Mouse (Mus musculus): ENCODE data around the gene Oard1. TPM values are rescaled to one million over a fixed set of nuclear protein-coding genes. Genes with fewer than 3 reads are reported as not detected.

Gene Oard1
- total RNA-seq, 2 experiments from 2014 or later: 10.0 to 10.4 TPM

- Histone ChIP-seq H3K4me3 (peak overlapping the region; percentile 56), H3K27ac (peak overlapping the region; percentile 92)
- no peak for DNase-seq (ENCODE audit: extremely low spot score in 1 of 2, low spot score in 2 of 2)
- TF ChIP-seq CTCF (IDR thresholded peaks at IDR 0.05): no peak
- intact Hi-C loops (cut with DNase I): loop anchor here (2.0 to 10.0 kb wide), 3 partner anchors 136 to 1484 kb away; no protein-coding TSS in a partner anchor
Observed at GRCm38 (mm10) chr17:48410299-48410785, 528 bp downstream of the Oard1 start.

DNA sequence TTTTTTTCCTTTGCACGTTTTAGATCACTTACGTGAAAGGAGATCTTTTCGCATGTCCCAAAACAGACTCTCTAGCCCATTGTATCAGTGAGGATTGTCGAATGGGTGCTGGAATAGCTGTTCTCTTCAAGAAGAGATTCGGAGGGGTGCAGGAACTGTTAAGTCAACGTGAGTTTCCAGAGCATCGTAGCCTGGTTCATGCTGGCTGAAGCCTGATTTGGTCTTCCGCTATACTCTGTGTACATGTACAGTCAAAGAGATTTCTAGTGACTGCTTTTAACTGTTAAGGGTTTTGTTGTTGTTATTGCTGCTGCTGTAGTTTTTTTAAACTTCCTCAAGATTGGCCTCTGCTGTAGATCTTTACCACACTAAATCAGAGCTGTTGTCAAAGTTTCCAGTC lies 1.4 kb downstream of the Oard1 start:
- H3K4me3 ChIP-seq: peak overlapping the region; percentile 56
- no peak for TF ChIP-seq CTCF (IDR thresholded peaks at IDR 0.05)
- no peak for DNase-seq (ENCODE audit: extremely low spot score in 1 of 2, low spot score in 2 of 2)
- peak overlapping the region; percentile 92 for H3K27ac ChIP-seq
- intact Hi-C loops (cut with DNase I): loop anchor here (2.0 to 10.0 kb wide), 3 partner anchors 136 to 1484 kb away; no protein-coding TSS in a partner anchor

DNA sequence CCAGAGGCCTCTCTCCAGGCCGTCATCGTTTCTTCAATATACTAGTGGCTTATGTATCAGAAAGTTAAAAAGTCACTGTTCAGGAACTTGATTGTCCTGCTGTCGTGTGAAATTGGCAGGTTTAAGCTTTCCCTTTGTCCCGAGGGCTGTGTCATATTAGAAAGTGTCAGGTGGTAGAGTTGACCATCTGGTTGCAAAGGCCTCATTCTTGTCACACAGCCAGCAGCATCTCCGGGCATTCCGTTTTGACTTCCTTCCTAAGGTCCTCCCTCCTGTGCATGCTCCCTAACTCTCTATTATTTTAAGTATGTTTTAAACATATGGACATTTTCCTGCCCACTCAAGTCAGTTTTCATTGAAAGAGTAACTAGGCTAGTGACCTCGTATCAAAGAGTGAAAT lies 6.2 kb downstream of the Oard1 start:
- TF ChIP-seq CTCF (IDR thresholded peaks at IDR 0.05): no peak
- H3K27ac ChIP-seq: no peak overlapping the region
- DNase-seq (ENCODE audit: extremely low spot score in 1 of 2, low spot score in 2 of 2): no peak
- no peak overlapping the region for H3K4me3 ChIP-seq
- intact Hi-C loops (cut with DNase I): loop anchor here (2.0 to 10.0 kb wide), 4 partner anchors 187 to 1479 kb away; no protein-coding TSS in a partner anchor

- intact Hi-C loops (cut with DNase I): loop anchor here (2.0 to 10.0 kb wide), 4 partner anchors 186 to 1478 kb away; no protein-coding TSS in a partner anchor
- Histone ChIP-seq H3K4me3 (no peak overlapping the region), H3K27ac (no peak overlapping the region)
- peak; percentile 62 to 70 for DNase-seq (ENCODE audit: extremely low spot score in 1 of 2, low spot score in 2 of 2)
- TF ChIP-seq CTCF (IDR thresholded peaks at IDR 0.05): peak; percentile 81
Observed at GRCm38 (mm10) chr17:48416425-48417195, 6.8 kb downstream of the Oard1 start.

GRCm38 (mm10) chr17:48417521-48417920 lies 7.7 kb downstream of the Oard1 start:
- Histone ChIP-seq H3K27ac (no peak overlapping the region), H3K4me3 (no peak overlapping the region)
- no peak for DNase-seq (ENCODE audit: extremely low spot score in 1 of 2, low spot score in 2 of 2)
- TF ChIP-seq CTCF (IDR thresholded peaks at IDR 0.05): no peak
- intact Hi-C loops (cut with DNase I): loop anchor here (2.0 to 10.0 kb wide), 4 partner anchors 185 to 1477 kb away; no protein-coding TSS in a partner anchor

- H3K27ac ChIP-seq: no peak overlapping the region
- no peak for DNase-seq (ENCODE audit: extremely low spot score in 1 of 2, low spot score in 2 of 2)
- TF ChIP-seq CTCF (IDR thresholded peaks at IDR 0.05): no peak
- intact Hi-C loops (cut with DNase I): loop anchor here (5.0 to 10.0 kb wide), 3 partner anchors 667 to 1477 kb away; no protein-coding TSS in a partner anchor
- H3K4me3 ChIP-seq: no peak overlapping the region
Observed at GRCm38 (mm10) chr17:48418174-48418573, 8.4 kb downstream of the Oard1 start.

GRCm38 (mm10) chr17:48418781-48419180 lies 9.0 kb downstream of the Oard1 start:
- Histone ChIP-seq H3K4me3 (no peak overlapping the region), H3K27ac (no peak overlapping the region)
- intact Hi-C loops (cut with DNase I): loop anchor here (5.0 to 10.0 kb wide), 3 partner anchors 666 to 1476 kb away; no protein-coding TSS in a partner anchor
- TF ChIP-seq CTCF (IDR thresholded peaks at IDR 0.05): no peak
- no peak for DNase-seq (ENCODE audit: extremely low spot score in 1 of 2, low spot score in 2 of 2)

- intact Hi-C loops (cut with DNase I): loop anchor here (5.0 to 10.0 kb wide), 3 partner anchors 665 to 1475 kb away; no protein-coding TSS in a partner anchor
- Histone ChIP-seq H3K4me3 (no peak overlapping the region), H3K27ac (no peak overlapping the region)
- no peak for TF ChIP-seq CTCF (IDR thresholded peaks at IDR 0.05)
- DNase-seq (ENCODE audit: extremely low spot score in 1 of 2, low spot score in 2 of 2): no peak
Observed at GRCm38 (mm10) chr17:48419571-48419970, 9.8 kb downstream of the Oard1 start.

DNA sequence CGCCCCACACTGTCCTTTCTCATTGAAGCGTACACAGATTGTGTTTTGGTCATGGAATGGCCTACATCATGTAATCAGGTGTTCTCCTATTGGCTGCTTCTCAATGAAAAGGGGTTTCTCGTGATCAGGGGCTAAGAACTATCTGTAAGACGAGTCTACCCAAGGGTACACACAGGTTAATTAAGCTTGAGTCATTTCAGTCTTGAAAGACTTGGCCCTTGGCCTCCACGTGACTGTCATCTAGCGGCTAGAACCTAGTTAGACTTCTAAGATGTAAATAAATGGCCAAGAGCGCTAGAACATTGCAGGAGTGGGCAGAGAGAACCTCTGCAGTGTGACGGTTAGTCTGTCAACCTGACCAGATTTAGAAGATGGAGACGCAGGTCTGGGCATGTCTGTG lies 14.4 kb downstream of the Oard1 start:
- Histone ChIP-seq H3K4me3 (no peak overlapping the region), H3K27ac (no peak overlapping the region)
- no peak for DNase-seq (ENCODE audit: extremely low spot score in 1 of 2, low spot score in 2 of 2)
- intact Hi-C loops (cut with DNase I): no loop called here
- no peak for TF ChIP-seq CTCF (IDR thresholded peaks at IDR 0.05)

GRCm38 (mm10) chr17:48425823-48426612 lies 16.2 kb downstream of the Oard1 start:
- no peak overlapping the region for H3K4me3 ChIP-seq
- H3K27ac ChIP-seq: no peak overlapping the region
- intact Hi-C loops (cut with DNase I): no loop called here
- DNase-seq (ENCODE audit: extremely low spot score in 1 of 2, low spot score in 2 of 2): no peak
- TF ChIP-seq CTCF (IDR thresholded peaks at IDR 0.05): no peak

GRCm38 (mm10) chr17:48426991-48427750 lies 17.4 kb downstream of the Oard1 start:
- Histone ChIP-seq H3K4me3 (no peak overlapping the region), H3K27ac (no peak overlapping the region)
- TF ChIP-seq CTCF (IDR thresholded peaks at IDR 0.05): no peak
- DNase-seq (ENCODE audit: extremely low spot score in 1 of 2, low spot score in 2 of 2): no peak
- intact Hi-C loops (cut with DNase I): no loop called here

Measured in left cerebral cortex, adult 2 months (tissue).